Mouse (Mus musculus): ENCODE data around the gene Cdk6. TPM values are rescaled to one million over a fixed set of nuclear protein-coding genes. Genes with fewer than 3 reads are reported as not detected.
"Not testable (repeated sequence)": the region's sequence is repeated elsewhere in the genome, so short reads cannot be mapped to it uniquely, and the experiment has no call there.

Cdk6 gene
- polyA plus RNA-seq, 1 experiment from 2014 or later = 21.6 TPM

DNA sequence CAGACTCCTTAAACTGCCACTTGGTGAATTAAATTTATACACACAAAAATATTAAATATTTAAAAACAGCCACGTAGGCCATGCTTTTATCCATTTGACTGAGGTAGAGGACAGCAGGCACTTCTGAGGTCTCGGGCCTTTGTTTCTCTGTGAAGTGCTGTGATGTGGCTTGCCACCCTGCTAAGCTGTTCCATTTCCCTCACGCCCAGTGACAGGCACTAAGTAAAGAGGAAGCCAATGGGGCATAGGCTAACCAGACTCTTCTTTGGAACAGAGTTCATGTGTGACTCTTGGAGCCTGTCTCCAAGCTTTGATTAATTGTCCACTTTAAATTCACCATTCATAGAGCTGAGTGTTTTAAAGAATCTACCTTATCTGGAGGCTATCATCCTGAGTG is 79.5 kb downstream of the Cdk6 start:
- H3K36me3 ChIP-seq = no peaks in the 10 kb centered on the region
- no peaks in the 10 kb centered on the region for H3K4me1 ChIP-seq
- H3K27me3 ChIP-seq (ENCODE audit: low read depth, poor library complexity, severe bottlenecking) = no peaks in the 10 kb centered on the region
- H3K9me3 ChIP-seq (replicated peaks) = no peaks in the 10 kb centered on the region
- no peak overlapping the region for H3K4me3 ChIP-seq
- WGBS = 83% methylated on average over 3 of the region's 3 CpGs
- no peak overlapping the region for H3K27ac ChIP-seq (replicated peaks)
- DNase-seq (ENCODE audit: low spot score) = no peak

DNA sequence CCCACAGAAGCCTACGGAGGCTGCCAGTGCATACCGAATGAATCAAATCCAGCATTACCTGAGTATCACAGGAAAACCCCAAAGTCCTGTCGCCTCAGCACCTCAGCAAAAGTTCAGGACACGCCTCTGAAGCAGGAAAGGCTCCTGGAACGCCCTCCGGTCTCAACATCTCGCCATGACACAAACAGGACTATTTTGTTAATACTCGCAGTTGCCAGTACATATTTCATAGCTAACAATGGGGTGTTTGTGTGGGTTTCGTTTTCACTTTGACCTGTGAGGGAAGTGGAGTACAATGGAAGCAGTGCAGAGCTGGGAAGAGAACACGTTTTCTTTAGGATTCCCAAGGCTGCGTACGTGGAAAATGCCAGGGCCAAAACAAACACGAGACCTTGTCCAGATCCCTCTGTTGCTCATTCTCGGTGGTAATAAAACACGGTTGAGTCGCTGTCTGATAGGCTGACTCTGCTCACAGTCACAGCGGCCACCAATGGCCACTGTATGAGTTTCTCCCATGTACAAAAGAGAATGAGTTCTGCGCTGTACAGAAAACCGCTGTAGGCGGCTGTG is 91.9 kb downstream of the Cdk6 start:
- not testable (repeated sequence) for H3K27ac ChIP-seq (replicated peaks); DNase-seq (ENCODE audit: low spot score); H3K9me3 ChIP-seq (replicated peaks); H3K36me3 ChIP-seq; H3K4me1 ChIP-seq; H3K27me3 ChIP-seq (ENCODE audit: low read depth, poor library complexity, severe bottlenecking); H3K4me3 ChIP-seq
- WGBS = 89% methylated on average over 19 of the region's 20 CpGs

DNA sequence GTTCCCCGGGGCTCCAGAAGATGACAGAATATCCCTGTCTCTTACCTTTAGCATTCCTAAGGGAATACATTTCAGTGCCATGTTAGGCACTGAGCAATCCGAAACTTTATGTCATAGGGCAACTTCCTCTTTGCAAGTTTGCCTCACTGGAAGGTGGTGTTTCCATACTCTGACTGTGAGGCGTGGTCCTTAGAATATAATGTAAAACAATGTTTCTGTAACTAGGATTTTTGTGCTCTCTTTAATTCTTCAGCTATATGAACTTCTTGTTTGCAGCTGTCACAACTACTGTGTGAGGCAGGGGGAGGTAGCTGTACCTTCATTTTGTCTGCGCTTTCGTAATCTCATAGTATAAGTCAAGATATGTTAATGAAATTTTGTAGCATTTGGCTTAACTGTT is 92.8 kb downstream of the Cdk6 start:
- 95% methylated on average over 5 of the region's 5 CpGs for WGBS
- H3K27ac ChIP-seq (replicated peaks); H3K4me3 ChIP-seq; DNase-seq (ENCODE audit: low spot score); H3K36me3 ChIP-seq; H3K9me3 ChIP-seq (replicated peaks); H3K27me3 ChIP-seq (ENCODE audit: low read depth, poor library complexity, severe bottlenecking); H3K4me1 ChIP-seq: not testable (repeated sequence)

DNA sequence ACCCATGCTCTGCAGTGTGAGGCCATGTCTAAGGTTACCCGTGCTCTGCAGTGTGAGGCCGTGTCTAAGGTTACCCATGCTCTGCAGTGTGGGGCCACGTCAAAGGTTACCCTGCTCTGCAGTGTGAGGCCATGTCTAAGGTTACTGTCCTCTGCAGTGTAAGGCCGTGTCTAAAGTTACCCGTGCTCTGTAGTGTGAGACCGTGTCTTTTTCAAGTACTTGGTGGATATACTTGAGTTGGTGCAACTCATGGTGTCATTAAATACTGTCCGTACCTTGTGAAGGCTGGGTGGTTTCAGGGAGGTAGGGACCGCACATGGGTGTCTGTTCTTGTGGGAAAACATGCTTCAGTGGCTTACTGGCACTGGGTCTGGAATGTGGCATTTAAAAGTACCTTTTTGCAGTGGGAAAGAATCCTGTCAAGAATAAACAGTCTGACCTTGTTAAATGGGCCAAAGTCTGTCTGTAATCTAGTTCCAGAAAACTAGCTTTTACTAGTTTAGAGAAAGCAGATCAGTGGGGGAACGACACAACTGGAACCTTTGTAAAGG is 97.2 kb downstream of the Cdk6 start:
- DNase-seq (ENCODE audit: low spot score); H3K27ac ChIP-seq (replicated peaks); H3K9me3 ChIP-seq (replicated peaks); H3K36me3 ChIP-seq; H3K4me1 ChIP-seq; H3K27me3 ChIP-seq (ENCODE audit: low read depth, poor library complexity, severe bottlenecking); H3K4me3 ChIP-seq: not testable (repeated sequence)
- WGBS = 98% methylated on average over 9 of the region's 9 CpGs

DNA sequence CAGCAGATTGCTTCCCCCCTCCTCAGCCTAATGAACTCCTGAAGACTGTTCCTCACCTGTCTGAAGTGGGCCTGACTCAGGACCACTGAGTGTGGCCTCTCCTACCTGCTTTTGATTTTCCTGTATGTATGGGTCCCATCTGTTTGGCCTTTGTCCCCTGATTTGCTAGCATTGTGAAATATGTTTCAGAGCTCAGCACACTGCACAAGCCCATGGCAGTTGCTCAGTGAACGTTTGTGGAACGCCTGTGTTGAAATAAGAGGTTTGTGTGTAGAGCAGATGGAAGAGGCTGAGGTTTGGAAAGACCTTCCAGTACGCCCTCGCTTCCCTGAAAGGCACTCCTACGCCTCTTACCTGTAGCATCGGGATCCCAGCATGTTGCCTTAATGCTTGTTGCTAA is 98.1 kb downstream of the Cdk6 start:
- H3K4me3 ChIP-seq; H3K27ac ChIP-seq (replicated peaks); H3K27me3 ChIP-seq (ENCODE audit: low read depth, poor library complexity, severe bottlenecking); H3K4me1 ChIP-seq; H3K9me3 ChIP-seq (replicated peaks); H3K36me3 ChIP-seq; DNase-seq (ENCODE audit: low spot score): not testable (repeated sequence)
- WGBS = 88% methylated on average over 6 of the region's 6 CpGs

DNA sequence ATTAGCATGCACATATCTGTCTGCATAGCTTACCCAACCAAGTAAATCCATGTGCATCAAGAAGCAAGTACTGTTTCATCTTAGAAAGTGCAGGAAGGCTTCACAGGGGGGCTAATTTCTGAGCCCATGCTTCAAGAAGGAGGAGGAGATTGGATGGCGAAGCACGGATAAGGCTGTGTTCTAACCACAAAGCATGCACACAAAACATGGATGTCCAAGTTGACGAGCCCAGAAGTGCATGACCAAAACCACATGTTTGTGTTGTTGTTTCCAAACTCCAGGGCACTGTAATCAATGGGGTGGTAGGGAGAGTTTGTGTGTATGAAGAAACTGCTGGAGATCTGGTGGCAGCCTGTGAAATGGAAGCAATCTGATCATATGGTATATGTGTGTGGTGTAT is 101.2 kb downstream of the Cdk6 start:
- DNase-seq (ENCODE audit: low spot score) = not testable (repeated sequence)
- 93% methylated on average over 3 of the region's 3 CpGs for WGBS

DNA sequence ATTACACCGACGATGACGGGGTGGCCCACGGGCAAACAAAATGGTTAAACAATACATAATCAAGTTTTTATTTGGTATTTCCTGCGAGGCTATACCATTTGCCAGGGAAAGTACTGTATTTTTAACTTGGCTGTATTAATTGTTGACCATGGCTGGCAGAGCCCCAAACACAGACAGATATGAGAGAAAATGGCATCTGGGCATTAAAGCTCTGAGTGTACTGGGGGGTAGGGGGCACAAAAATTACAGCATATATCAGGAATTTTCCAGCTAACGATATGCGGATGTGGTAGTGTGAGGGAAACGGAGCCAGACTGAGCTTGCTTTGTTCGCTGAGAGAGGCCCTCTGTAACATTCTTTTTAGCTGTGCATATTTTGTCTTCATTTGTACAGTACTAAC is 109.9 kb downstream of the Cdk6 start:
- DNase-seq (ENCODE audit: low spot score); H3K36me3 ChIP-seq; H3K9me3 ChIP-seq (replicated peaks); H3K4me3 ChIP-seq; H3K27me3 ChIP-seq (ENCODE audit: low read depth, poor library complexity, severe bottlenecking); H3K27ac ChIP-seq (replicated peaks): not testable (repeated sequence)
- H3K4me1 ChIP-seq = peaks cover 16% of the 10 kb centered on the region
- WGBS = 86% methylated on average over 9 of the region's 9 CpGs

More for the DNA sequence above, 101.2 kb downstream of the Cdk6 start:
- not testable (repeated sequence) for H3K27ac ChIP-seq (replicated peaks); H3K4me3 ChIP-seq; H3K4me1 ChIP-seq; H3K36me3 ChIP-seq; H3K27me3 ChIP-seq (ENCODE audit: low read depth, poor library complexity, severe bottlenecking); H3K9me3 ChIP-seq (replicated peaks)

DNA sequence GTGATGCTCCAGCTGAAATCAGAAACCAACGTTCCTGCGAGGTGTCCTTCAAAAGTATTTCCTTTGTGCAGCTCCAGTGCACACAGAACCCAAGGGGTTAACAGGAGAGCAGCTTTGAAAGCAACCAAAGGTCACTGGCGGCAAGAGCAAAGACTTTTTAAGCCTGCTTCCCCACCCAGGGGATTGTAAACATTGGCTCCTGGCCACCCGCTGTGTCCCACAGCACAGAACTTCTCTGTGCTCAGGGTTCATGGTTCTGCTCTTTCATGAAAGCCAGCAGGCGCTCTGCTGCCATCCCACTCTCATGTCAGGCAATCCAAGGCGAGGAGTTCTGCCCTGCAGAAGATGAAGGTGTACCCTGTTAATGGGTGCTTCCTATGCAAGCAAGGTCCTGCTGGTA is 112.7 kb downstream of the Cdk6 start:
- not testable (repeated sequence) for H3K4me3 ChIP-seq; H3K9me3 ChIP-seq (replicated peaks); H3K27me3 ChIP-seq (ENCODE audit: low read depth, poor library complexity, severe bottlenecking); H3K36me3 ChIP-seq
- H3K4me1 ChIP-seq = peaks cover 16% of the 10 kb centered on the region
- 0 out of 2 replicates have a peak overlapping the region, but pooled peaks have one; percentile 42 for H3K27ac ChIP-seq (replicated peaks)
- WGBS = 3% methylated on average over 6 of the region's 6 CpGs
- peak; percentile 43 for DNase-seq (ENCODE audit: low spot score)

DNA sequence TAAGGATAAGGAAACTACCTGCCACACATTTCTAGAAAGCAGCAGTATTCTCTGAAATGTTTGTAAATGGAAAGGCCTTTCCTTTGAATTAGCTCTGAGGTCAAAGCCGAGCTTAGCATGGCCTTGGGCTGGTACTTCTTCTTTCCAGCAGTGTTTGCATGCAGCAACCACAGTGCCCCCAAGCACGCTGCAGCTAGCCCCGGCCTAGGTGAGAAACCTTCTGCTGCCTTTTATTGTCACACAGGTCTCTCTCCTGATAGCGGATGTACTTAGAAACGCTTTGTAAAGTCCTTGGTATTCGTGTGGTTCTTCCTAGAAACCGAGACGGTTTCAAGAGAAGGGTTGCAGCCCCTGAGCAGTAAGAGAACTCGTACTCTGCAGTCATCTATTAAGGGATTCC is 119.6 kb downstream of the Cdk6 start:
- 90% methylated on average over 9 of the region's 9 CpGs for WGBS
- Histone ChIP-seq H3K4me1 (no peaks in the 10 kb centered on the region), H3K4me3 (no peak overlapping the region), H3K36me3 (no peaks in the 10 kb centered on the region), H3K9me3 (replicated peaks) (no peaks in the 10 kb centered on the region), H3K27me3 (ENCODE audit: low read depth, poor library complexity, severe bottlenecking) (no peaks in the 10 kb centered on the region), H3K27ac (replicated peaks) (no peak overlapping the region)
- DNase-seq (ENCODE audit: low spot score) = no peak

DNA sequence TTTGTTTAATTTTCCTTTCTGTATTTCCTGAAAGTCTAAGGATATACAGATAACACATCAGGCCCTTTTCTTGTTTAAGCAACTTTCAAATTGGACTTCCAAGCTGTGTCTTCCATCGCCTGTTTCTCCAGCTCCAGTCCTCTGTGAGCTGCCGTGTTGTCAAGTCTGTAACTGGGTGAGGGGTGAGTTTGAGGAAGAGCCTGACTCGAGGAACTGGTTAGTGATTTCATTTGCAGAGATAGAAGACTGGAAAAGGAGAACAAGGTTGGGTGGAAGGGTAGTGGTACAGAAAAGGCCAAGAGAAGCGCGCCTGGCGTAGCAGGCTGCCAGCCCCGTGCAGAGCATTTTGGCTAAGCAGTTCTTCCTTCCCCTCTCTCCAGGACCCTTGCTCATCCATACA is 120.1 kb downstream of the Cdk6 start:
- no peak for DNase-seq (ENCODE audit: low spot score)
- Histone ChIP-seq H3K27ac (replicated peaks) (no peak overlapping the region), H3K27me3 (ENCODE audit: low read depth, poor library complexity, severe bottlenecking) (no peaks in the 10 kb centered on the region), H3K4me1 (peaks cover under 1% of the 10 kb centered on the region; the same call in 1 of the 2 replicates), H3K4me3 (no peak overlapping the region), H3K9me3 (replicated peaks) (no peaks in the 10 kb centered on the region), H3K36me3 (no peaks in the 10 kb centered on the region)
- WGBS = 92% methylated on average over 7 of the region's 7 CpGs

DNA sequence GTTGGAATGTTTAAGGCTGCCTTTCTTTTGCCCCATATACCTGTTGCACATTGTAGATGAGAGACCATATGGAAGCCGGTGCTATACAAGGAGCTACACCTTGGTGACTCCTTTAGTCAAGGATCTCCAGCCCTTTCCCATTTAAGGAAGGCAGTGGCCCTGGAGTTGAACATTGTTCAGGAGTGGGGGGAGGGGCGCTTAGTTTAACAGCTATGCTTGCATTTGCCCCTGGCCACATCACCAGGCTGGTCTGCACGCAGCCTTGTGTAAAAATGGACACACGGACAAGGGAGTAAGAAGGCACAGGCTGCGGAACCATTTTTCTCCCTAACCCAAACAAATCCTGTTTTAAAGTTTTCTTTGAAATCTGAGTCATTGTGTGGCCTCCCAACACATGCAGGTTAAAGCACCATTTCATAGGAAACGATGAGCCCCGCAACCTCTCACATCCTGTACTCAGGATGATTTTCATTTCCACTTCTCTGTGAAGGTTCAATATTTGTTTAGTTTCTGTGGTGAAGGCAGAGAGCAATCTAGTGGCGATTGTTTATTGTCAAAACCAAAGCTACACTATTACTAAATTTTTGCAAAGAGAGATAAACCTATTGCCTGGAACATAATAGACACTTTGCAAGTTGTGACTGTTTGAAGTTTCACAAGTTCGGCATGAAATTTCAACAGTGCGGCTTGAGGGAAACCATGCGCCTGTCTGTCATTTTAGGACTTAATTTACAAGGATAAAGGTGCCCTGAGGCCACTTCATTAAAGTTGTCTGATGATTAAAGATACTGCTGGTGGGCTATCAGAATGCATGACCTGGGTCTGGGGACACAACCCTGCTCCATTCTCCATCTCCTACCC is 121.8 kb downstream of the Cdk6 start:
- no peak for DNase-seq (ENCODE audit: low spot score)
- Histone ChIP-seq H3K9me3 (replicated peaks) (no peaks in the 10 kb centered on the region), H3K27me3 (ENCODE audit: low read depth, poor library complexity, severe bottlenecking) (no peaks in the 10 kb centered on the region), H3K27ac (replicated peaks) (no peak overlapping the region), H3K4me3 (no peak overlapping the region), H3K36me3 (no peaks in the 10 kb centered on the region), H3K4me1 (peaks cover 3% of the 10 kb centered on the region; the same call in 1 of the 2 replicates)
- WGBS = 83% methylated on average over 11 of the region's 11 CpGs

DNA sequence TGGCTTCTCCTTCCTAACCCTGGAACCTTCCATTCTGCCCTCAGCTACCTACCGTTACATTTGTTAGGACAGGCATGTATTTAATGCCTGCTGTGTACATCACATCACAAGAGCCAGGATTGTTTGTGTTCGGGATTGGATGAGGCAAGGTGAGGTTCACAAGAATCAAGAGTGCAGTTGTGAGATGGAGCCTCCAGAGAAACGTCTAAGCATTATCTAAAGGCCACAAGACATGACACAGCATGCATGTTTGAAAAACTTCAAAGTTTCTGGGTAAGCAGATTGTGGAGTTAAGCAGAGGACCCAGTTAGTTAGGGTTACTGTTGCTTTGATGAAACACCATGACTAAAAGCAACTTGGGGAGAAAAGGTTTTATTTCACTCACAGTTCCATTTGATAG is 122.5 kb downstream of the Cdk6 start:
- WGBS = 88% methylated on average over 3 of the region's 3 CpGs
- H3K36me3 ChIP-seq = no peaks in the 10 kb centered on the region
- no peak overlapping the region for H3K4me3 ChIP-seq
- H3K27ac ChIP-seq (replicated peaks) = no peak overlapping the region
- H3K27me3 ChIP-seq (ENCODE audit: low read depth, poor library complexity, severe bottlenecking) = no peaks in the 10 kb centered on the region
- no peak for DNase-seq (ENCODE audit: low spot score)
- no peaks in the 10 kb centered on the region for H3K9me3 ChIP-seq (replicated peaks)
- H3K4me1 ChIP-seq = peaks cover 3% of the 10 kb centered on the region; the same call in 1 of the 2 replicates

All from midbrain, embryonic 10.5 days (tissue).